Mouse (Mus musculus): Measurements from ENCODE around the gene 6430571L13Rik. TPM values are rescaled to one million over a fixed set of nuclear protein-coding genes. Genes with fewer than 3 reads are reported as not detected.

6430571L13Rik gene
- polyA plus RNA-seq, 1 experiment from 2014 or later = 0.74 TPM

DNA sequence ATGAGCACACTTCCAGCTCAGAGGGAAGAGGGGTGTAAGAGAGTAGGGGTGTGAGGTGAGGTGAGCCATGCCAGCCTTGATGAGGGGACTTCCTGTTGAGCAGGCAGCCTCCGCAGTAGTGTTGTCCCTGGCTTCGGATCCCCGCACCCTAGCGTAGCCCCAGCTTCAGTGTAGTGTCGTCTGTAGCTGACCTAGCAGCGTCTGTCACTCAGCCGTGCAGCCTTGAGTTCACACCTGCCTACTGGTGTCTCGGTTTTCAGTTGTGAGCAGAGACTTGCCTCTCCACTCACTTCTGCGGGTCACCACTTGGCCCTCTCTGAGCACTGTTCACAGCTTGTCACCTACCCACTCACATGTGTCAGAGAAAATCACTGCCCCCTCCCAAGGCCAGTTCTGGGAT lies 31.2 kb upstream of the 6430571L13Rik start:
- 70% methylated on average over 9 of the region's 9 CpGs for WGBS
- Histone ChIP-seq H3K9me3 (replicated peaks) (no peaks in the 10 kb centered on the region), H3K4me3 (no peak overlapping the region), H3K27me3 (ENCODE audit: low read depth, poor library complexity, severe bottlenecking) (no peaks in the 10 kb centered on the region), H3K36me3 (no peaks in the 10 kb centered on the region), H3K27ac (no peak overlapping the region), H3K4me1 (peaks cover 17% of the 10 kb centered on the region)
- DNase-seq (ENCODE audit: low spot score) = no peak

DNA sequence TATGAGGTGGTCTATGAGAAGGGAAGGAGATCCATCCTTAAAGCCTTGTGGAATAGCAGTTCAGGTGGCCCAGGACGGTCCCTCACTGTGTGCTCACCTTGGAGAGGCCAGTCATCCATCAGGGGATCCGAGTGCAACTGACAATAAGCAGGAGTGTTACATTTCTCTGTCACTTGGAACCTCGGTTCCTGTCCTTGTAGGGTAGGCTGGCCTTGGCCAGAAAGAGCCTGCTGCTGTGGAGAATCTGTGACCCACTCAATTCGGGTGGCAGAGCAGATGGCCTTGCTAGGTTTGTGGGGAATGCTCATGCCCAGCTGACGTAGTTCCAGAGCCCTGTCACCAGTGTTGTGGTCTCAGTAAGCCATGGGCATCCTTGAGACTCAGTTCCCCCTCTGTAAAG lies 30.8 kb upstream of the 6430571L13Rik start:
- no peak for DNase-seq (ENCODE audit: low spot score)

DNA sequence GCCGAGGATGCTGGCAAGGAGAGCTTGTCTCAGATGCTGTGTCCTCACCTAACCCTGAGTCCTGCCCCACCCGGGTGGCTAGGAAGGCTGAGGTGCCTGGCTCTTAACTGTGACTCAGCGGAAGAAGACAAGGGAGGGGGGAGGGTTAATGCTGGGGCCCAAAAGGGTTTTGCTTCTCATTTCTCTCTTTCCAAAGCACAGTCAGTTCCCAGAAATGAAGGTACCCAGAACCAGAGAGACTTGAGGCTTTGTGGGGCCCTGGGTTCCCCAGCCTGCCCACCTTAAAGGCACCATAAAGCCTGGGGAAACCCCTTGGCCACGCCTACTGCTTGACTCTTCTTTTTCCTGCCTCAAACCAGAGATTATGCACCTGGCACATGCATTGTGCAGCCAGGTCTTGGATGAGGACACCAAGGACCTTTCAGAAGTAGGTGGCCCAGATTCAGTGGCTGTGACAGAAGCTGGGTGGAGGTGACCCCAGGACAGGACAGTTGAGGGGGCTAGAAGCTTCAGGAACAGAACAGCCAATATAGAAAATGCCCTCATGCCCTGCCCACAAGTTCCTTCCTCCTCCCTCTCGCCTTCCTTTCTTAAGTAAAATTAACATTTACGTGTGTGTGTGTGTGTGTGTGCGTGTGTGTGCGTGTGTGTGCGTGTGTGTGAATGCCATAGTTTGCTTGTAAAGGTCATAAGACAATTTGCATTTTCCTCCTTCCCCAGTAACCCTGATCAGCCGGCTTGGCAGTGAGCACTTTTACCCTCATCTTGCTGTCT lies 27.4 kb upstream of the 6430571L13Rik start:
- 73% methylated on average over 10 of the region's 10 CpGs for WGBS
- H3K9me3 ChIP-seq (replicated peaks) = no peaks in the 10 kb centered on the region
- 0 out of 2 replicates have a peak, but pooled peaks cover 6% of the 10 kb centered on the region for H3K4me1 ChIP-seq
- H3K27ac ChIP-seq = no peak overlapping the region
- DNase-seq (ENCODE audit: low spot score) = no peak
- no peaks in the 10 kb centered on the region for H3K27me3 ChIP-seq (ENCODE audit: low read depth, poor library complexity, severe bottlenecking)
- H3K4me3 ChIP-seq = no peak overlapping the region
- no peaks in the 10 kb centered on the region for H3K36me3 ChIP-seq

More for the DNA sequence above, 30.8 kb upstream of the 6430571L13Rik start:
- H3K4me3 ChIP-seq = no peak overlapping the region
- 69% methylated on average over 5 of the region's 5 CpGs for WGBS
- peaks cover 17% of the 10 kb centered on the region for H3K4me1 ChIP-seq
- no peak overlapping the region for H3K27ac ChIP-seq
- H3K36me3 ChIP-seq = no peaks in the 10 kb centered on the region
- H3K27me3 ChIP-seq (ENCODE audit: low read depth, poor library complexity, severe bottlenecking) = no peaks in the 10 kb centered on the region
- no peaks in the 10 kb centered on the region for H3K9me3 ChIP-seq (replicated peaks)

DNA sequence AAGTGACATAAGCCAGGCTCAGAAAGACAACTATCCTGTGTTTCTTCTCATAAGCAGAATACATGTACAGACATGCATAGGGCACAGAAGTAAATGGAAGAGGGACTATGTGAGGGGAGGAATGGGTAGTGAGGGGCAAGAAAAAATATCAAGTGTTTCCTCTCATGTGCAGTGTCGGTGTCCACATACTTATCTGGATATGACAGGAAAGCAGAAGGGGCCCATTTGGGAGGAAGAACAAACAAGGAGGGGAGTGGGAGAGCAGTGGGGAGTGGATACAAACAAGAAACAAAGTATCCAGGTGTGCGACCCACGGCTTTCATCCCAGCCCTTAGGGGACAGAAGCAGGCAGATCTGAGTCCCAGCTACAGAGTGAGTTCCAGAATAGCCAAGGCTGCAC lies 26.5 kb upstream of the 6430571L13Rik start:
- no peak overlapping the region for H3K27ac ChIP-seq
- H3K4me3 ChIP-seq = no peak overlapping the region
- DNase-seq (ENCODE audit: low spot score) = no peak
- H3K4me1 ChIP-seq = 0 out of 2 replicates have a peak, but pooled peaks cover 6% of the 10 kb centered on the region
- H3K9me3 ChIP-seq (replicated peaks) = no peaks in the 10 kb centered on the region
- 82% methylated on average over 3 of the region's 3 CpGs for WGBS
- no peaks in the 10 kb centered on the region for H3K36me3 ChIP-seq
- H3K27me3 ChIP-seq (ENCODE audit: low read depth, poor library complexity, severe bottlenecking) = no peaks in the 10 kb centered on the region

DNA sequence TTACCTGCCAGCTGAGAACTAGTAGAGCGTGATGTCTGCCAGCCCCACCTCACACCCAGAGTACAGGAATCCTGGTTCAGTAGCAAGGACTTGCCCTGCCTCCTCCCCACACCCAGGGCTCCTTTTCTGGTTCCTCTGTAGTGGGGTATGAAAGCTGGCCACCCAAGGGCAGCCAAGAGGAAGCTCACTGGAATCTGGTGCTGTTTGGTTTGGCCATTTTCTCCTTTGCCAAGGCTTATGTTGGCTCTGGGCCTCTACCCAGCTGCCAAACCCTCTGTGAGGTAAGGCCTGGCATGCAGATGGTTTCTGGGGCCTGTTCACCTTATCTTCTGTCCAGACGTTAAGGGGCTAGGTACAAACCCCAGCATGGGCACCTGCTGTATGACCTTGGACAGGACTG lies 24.6 kb upstream of the 6430571L13Rik start:
- no peaks in the 10 kb centered on the region for H3K9me3 ChIP-seq (replicated peaks)
- DNase-seq (ENCODE audit: low spot score) = no peak
- 0 out of 2 replicates have a peak, but pooled peaks cover 6% of the 10 kb centered on the region for H3K4me1 ChIP-seq
- no peak overlapping the region for H3K4me3 ChIP-seq
- 90% methylated on average over 2 of the region's 2 CpGs for WGBS
- H3K36me3 ChIP-seq = no peaks in the 10 kb centered on the region
- no peak overlapping the region for H3K27ac ChIP-seq
- H3K27me3 ChIP-seq (ENCODE audit: low read depth, poor library complexity, severe bottlenecking) = no peaks in the 10 kb centered on the region

DNA sequence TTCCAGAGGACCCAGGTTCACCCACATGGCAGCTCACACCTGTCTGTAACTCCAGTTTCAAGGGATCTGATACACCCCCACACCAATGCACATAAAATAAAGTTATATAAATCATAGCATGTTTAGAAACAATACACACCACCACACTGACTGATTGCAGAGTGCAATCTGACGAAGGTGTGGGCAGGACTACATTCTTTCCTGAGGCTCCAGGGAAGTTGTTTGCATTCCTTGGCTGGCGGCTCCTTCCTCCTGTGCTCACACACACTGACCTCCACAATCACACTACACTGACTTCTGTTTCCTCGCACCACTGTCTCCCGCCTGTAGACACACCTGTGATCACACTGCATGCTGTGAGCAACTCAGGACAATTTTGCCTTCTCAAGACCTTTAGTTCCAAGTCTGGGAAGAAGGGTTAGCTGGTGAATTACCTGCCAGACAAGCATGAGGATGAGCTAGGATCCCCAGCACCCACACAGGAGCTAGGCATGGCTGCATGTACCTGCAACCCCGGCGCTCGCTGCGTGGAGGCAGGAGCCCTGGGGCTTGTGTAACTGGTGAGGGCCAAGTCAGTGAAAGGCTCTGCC lies 17.8 kb upstream of the 6430571L13Rik start:
- H3K27me3 ChIP-seq (ENCODE audit: low read depth, poor library complexity, severe bottlenecking) = no peaks in the 10 kb centered on the region
- 82% methylated on average over 8 of the region's 8 CpGs for WGBS
- H3K36me3 ChIP-seq = 0 out of 2 replicates have a peak, but pooled peaks cover 4% of the 10 kb centered on the region
- no peak for DNase-seq (ENCODE audit: low spot score)
- no peak overlapping the region for H3K27ac ChIP-seq
- no peak overlapping the region for H3K4me3 ChIP-seq
- no peaks in the 10 kb centered on the region for H3K9me3 ChIP-seq (replicated peaks)
- no peaks in the 10 kb centered on the region for H3K4me1 ChIP-seq

DNA sequence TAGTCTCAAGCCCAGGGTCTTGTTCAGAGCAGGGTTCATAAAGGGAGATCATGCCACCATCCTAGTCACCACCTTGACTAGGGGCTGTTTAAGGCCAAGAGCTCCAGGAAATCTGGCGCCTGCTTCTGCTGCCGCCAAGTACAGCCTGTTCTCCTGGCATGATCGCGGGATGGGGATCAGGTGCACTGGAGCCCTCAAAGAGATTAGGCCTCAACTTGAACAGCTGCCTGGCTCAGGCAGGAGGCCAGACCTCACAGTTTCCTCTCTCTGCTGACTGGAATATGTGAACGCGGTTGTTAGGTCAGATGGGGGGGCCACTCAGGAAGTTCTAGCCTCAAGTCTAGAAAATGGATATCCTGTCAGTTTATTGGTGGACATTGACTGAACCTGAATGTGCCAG lies 16.8 kb upstream of the 6430571L13Rik start:
- 81% methylated on average over 6 of the region's 6 CpGs for WGBS
- Histone ChIP-seq H3K27ac (no peak overlapping the region), H3K9me3 (replicated peaks) (no peaks in the 10 kb centered on the region), H3K4me3 (no peak overlapping the region), H3K36me3 (peaks cover 14% of the 10 kb centered on the region), H3K4me1 (no peaks in the 10 kb centered on the region), H3K27me3 (ENCODE audit: low read depth, poor library complexity, severe bottlenecking) (no peaks in the 10 kb centered on the region)
- no peak for DNase-seq (ENCODE audit: low spot score)

DNA sequence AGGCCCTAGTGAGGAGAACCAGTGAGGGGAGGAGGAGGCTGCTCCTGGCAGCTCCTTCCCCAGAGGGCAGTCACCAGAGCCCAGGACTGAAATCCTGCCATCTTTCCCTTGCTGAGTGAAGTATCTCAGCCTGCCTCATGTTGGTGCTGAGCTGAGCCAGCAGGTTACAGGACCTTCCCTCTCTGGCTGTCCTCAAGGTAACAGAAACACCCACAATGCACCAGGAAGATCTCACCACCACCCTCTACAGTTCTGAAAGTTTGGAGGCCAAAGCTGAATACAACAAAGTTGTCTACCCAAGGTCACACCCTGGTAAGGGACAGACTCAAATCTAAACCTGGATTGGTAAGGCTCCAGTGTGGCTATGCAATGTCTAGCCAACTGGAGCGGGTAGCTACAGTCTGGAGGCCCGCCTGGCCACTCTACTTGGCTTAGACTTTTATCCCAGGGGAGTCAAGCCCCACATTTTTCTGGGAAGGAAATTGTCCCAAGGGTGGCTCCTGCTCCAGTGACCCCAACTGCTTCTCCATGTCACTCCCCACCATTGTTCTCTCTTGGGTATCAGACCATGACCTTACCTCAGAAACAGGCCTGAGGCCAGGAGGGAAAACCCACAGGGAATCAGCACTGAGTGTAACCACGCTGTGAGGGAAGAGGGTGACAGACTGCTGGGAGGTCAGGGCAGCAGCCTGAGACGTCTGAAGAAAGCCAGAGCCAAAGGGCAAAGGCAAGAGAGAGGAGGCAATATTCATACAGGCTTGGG lies 15.4 kb upstream of the 6430571L13Rik start:
- Histone ChIP-seq H3K27me3 (ENCODE audit: low read depth, poor library complexity, severe bottlenecking) (no peaks in the 10 kb centered on the region), H3K27ac (no peak overlapping the region), H3K4me1 (no peaks in the 10 kb centered on the region), H3K36me3 (peaks cover 17% of the 10 kb centered on the region), H3K9me3 (replicated peaks) (no peaks in the 10 kb centered on the region), H3K4me3 (no peak overlapping the region)
- no peak for DNase-seq (ENCODE audit: low spot score)
- WGBS = 72% methylated on average over 4 of the region's 4 CpGs

DNA sequence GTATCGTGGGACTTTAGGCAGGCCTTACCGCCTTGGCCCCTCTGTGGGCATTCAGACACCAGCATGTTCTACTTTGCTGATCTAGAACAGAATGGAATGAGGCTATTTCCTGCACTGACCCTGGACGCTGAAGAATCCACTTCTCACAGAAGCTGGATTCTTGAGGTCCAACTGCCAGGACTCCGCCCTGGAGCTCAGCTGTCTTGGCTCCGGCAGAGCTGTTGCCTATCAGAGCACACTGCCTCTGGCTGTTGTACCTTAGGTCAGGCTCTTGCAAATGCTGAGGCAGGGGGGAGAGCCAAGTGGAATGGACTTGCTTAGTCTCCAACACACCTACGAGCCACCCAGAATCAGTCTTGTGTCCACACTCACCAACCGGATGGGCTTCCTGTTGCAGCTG lies 14.5 kb upstream of the 6430571L13Rik start:
- WGBS = 89% methylated on average over 7 of the region's 7 CpGs
- DNase-seq (ENCODE audit: low spot score) = no peak
- Histone ChIP-seq H3K4me1 (no peaks in the 10 kb centered on the region), H3K36me3 (peaks cover 17% of the 10 kb centered on the region), H3K4me3 (no peak overlapping the region), H3K9me3 (replicated peaks) (no peaks in the 10 kb centered on the region), H3K27me3 (ENCODE audit: low read depth, poor library complexity, severe bottlenecking) (no peaks in the 10 kb centered on the region), H3K27ac (no peak overlapping the region)

DNA sequence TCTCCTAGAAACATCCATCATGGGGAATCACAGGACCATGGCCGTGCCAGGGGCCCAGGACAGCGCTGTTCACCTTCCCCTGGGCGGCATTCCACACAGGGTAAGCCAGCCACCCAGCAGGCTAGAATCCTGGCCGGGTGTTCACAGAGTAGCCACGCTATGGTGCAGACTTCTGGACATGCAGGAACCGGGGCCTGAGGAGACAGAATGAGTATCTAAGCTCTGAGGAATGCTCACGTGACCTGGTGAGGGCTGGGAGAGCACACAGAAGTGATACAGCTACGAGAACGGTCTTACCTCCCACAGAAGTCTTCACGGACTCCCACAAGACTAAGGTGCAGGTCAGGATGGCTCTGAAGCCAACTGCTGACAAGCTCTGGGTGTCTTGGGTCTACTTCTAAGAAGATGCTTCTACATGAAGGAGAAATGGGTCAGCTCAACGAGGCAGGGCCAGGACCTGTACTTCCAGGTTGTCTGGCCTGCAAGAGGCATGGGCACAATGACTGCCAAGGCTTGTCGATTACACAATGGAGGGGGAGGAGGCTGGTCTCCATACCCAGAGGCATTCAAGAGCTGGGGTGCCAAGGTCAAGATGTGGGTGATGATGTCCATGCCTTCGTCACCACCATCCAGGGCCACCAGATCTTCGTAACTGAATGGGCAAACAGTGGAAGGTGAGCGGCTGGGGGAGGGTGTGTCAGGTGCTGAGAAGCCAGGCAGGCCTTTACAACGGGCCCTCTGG lies 12.4 kb upstream of the 6430571L13Rik start:
- Histone ChIP-seq H3K27me3 (ENCODE audit: low read depth, poor library complexity, severe bottlenecking) (no peaks in the 10 kb centered on the region), H3K4me1 (no peaks in the 10 kb centered on the region), H3K9me3 (replicated peaks) (no peaks in the 10 kb centered on the region), H3K4me3 (no peak overlapping the region), H3K36me3 (peaks cover 22% of the 10 kb centered on the region), H3K27ac (no peak overlapping the region; the same call in 1 of the 2 replicates)
- 92% methylated on average over 16 of the region's 16 CpGs for WGBS
- DNase-seq (ENCODE audit: low spot score) = no peak

DNA sequence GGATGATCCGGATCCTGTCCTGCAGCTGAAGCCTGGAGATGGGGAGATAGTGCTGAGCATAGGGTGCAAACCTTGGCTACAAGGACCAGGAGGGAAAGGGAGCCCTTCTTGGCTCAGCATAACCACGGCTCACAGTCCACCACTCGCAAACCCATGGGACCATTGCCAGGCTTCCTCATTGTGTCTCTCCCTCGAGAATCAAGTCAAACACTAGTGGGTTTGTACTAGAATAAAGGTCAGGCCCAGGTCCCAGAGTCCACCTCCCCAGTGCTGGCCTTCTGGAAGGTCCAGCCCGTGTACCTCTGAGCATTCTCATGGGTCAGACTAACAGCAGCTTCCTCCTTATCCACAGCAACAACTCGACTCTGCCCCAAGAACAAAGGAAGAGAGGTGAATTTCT lies 9.6 kb upstream of the 6430571L13Rik start:
- 0 out of 2 replicates have a peak, but pooled peaks cover under 1% of the 10 kb centered on the region for H3K4me1 ChIP-seq
- 89% methylated on average over 6 of the region's 6 CpGs for WGBS
- peaks cover 22% of the 10 kb centered on the region for H3K36me3 ChIP-seq
- no peak overlapping the region for H3K27ac ChIP-seq
- DNase-seq (ENCODE audit: low spot score) = no peak
- no peaks in the 10 kb centered on the region for H3K9me3 ChIP-seq (replicated peaks)
- no peak overlapping the region for H3K4me3 ChIP-seq
- no peaks in the 10 kb centered on the region for H3K27me3 ChIP-seq (ENCODE audit: low read depth, poor library complexity, severe bottlenecking)

DNA sequence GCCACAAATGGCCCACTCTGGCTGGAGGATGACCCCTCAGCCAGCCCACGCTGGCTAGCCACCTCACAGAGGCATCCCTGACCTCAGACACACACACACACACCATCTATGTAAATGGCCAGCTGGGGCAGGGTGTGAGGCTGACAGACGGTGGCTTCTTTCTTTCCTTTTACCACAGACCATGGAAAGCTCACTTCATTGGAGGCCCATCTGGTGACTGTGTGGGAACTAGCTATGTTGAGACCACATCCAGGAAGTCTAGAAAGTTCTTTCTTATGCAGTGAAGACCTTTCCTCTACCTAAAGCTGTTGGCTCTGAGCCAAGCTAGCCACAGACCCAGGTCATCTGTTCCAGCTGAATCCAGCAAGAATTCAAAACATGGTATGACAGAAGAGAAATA lies 6.7 kb upstream of the 6430571L13Rik start:
- Histone ChIP-seq H3K9me3 (replicated peaks) (no peaks in the 10 kb centered on the region), H3K36me3 (peaks cover 7% of the 10 kb centered on the region), H3K27ac (no peak overlapping the region), H3K4me1 (peaks cover 17% of the 10 kb centered on the region), H3K4me3 (no peak overlapping the region), H3K27me3 (ENCODE audit: low read depth, poor library complexity, severe bottlenecking) (no peaks in the 10 kb centered on the region)
- WGBS = 45% methylated on average over 2 of the region's 2 CpGs
- no peak for DNase-seq (ENCODE audit: low spot score)
